Mouse (Mus musculus) neutrophil, adult 5-6 weeks (primary cell): ENCODE data around the gene Cbs. TPM values are rescaled to one million over a fixed set of nuclear protein-coding genes. Genes with fewer than 3 reads are reported as not detected.
A peak's percentile ranks its signal among the peaks of the same experiment; 100 is the strongest.

ENCODE experiments used
- ATAC-seq: fragments of 151-379, 151-347 bp; 2 replicates; pipeline ENCODE4 v1.8.0; 2017; ENCODE audit warnings: mild to moderate bottlenecking, moderate TSS enrichment; ENCODE audit not compliant: insufficient number of reproducible peaks, poor library complexity, low FRiP score, severe bottlenecking; ENCODE audit errors: extremely low read depth
- total RNA-seq: library from RNA; stranded (forward); fragments of 200-1000 nt; gene quantifications from 2 replicates; pipeline ENCODE4 v1.2.3, GENCODE M21; 2017

Cbs gene
- total RNA-seq = not detected in 2 replicates

DNA sequence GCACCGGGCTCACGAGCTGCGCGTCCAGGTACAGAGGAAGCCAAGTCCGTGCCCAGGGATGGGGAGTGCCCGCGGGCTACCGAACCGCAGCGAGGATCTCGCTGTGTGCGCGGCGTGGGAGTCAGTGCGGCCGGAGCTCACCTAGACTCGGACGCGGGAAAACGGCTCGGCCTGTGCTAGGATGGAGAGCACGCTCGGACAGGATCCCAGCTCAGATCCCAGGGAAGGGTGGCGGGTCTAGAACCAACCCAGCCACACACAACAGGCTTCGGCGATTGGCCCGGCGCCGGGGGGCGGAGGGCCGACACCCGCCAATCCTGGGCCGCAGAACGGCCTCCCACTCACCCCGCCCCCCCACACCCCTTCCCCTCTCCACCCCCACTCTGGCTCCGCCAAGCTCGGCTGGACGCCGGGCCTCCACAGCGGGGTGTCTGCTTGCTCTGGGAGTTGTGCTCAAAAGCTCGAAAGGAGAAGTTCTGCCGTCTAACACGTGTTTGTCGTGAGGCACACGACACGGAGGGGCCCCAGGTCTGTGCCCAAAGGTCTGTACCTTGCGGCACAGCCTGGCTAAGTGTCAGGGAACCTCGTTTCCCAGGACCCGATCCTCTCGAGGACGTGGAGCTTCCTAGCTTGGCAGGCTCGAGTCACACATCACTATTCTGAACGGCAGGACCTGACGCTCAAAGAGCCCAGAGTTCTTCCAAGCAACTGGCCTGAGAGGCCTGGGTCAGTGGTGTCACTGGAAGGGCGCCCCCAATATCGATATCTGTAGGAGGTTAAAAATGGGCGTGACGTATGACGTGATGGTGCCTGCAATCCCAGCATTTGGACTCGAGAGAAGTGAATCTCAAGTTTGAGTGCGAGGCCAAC, at the start of gene Cbs:
Gene Cbs (minus strand): TSS at position 297 of the 870 bp plus-strand sequence.
- ATAC-seq = no peak

DNA sequence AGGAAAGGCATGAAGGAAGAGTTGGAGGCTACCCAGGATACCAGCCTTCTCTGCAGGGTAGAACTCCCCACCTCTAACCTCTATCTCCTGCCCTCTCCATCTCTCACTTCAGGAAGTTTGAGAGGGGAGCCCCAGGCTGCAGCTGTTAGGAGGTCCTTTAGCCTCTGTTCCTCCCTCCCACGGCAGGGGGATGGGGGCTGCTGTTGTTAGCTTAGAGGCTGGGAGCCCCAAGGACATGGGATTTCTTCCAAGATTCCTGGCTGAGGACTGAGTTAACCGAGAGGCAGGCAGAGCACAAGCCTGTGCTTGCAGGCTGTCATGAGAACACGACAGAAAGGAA, 49.2 kb upstream of the Cbs start:
- ATAC-seq = no peak

DNA sequence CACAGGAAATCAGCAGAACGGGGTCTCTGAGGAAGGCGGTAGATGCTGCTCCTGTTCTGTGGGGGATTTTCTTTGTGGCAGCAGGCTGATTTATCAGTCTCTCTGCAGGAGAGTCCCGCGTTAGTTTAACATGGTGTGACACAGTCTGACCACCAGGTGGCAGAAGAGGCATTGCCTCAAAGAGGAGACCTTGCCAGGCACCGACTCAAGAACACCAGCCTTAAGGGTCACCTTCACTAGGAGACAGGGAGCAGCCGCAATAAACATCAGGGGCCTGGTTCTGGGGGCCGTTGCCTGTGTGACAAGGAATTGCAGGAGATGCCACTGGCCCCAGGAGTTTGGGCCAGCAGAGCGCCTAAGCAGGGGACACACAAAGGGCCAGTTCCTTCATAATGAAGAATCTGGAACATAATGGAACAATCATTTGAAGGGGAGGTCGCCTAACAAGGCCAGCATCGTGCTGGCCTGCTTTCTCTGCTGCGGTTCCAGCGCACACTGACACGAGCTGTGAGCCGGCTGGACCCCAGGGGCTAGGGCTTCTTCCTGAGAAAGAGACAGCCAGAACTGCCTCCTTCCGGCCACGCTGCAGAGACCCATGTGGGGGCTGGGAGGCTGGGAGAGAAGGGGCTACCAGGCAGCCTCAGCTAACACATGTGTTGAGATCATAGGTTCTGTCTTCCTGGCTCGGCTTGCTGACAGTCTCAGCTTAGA, 48.6 kb upstream of the Cbs start:
- peak; percentile 84 for ATAC-seq

DNA sequence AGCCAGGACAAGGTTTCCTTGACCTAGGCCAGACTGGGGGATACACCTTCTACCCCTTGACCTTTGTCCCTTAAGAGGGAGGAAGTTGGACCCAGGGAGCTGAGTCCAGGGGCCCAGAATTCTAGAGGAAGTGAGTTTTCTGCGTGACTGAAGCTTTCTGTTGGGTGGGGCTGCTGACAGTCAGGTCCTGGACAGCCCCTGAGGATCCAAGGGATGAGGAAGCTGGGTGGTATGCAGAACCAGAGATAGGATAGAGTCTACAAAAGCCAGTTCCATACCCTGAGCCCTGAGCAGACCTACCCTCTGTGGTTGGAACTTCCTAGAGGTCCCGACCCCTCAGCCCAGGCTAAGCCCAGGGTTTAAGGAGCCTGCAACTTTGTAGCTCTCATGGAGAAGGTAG, 43.4 kb upstream of the Cbs start:
- ATAC-seq = no peak

DNA sequence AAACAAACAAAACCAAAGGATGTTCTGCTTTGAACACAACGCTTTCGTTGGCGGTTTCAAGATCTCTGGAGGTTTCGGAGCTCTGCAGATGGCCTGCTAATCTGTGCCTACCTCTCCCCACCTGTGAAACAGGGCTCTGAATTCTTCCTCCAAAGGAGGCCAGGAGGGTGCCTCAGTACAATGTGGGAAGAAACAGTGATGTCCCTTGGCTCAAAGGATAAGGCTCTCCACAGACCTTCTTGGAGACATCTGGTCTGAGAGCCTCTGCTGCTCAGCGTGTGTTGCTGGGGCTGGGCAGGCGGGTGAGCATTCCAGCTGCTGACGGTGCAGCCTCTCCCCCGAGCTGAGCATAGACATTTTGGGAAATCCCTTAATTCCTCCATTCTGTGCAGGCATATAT, 40.5 kb upstream of the Cbs start, which contains the start of gene Cryaa:
Gene Cryaa (plus strand): TSS at position 301 of the 400 bp plus-strand sequence.
- ATAC-seq = no peak

DNA sequence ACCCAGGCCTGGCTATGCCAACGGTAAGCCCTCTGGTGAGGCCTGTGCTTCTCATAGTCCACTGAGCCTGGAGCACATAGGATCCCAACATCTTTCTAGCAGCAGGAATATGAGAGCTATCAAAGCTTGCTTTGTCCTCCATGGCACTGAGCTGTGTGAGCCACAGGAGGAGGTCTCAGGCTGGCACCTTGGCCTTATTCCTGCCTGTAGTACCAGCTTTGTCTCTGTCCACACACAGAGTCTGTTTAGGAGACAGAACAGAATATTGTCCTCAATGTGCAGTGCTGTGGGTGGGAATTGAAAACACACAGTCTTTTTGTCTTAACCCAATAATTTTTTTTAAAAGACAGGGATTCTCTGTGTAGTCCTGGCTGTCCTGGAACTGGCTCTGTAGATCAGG, 37.4 kb upstream of the Cbs start:
- ATAC-seq = no peak

DNA sequence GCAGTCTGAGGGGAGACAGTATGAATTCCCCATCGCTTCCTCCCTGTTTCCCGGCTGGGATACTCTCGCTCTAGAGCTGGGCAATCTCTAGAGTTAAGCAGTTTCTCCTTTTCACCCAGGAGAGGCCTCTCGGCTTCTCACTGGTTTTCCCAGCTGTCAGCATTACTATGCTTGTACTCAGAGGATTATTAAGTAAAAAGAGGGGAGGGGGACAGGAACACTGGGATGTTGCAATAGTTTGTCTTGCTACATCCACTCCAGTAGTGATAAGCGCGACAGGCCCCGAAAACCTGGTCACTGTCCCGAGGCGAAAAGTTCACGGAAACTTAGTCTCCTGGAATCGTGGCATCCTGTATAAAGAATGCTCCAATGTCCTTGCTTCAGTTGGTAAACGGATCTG, 35.2 kb upstream of the Cbs start:
- ATAC-seq = no peak

DNA sequence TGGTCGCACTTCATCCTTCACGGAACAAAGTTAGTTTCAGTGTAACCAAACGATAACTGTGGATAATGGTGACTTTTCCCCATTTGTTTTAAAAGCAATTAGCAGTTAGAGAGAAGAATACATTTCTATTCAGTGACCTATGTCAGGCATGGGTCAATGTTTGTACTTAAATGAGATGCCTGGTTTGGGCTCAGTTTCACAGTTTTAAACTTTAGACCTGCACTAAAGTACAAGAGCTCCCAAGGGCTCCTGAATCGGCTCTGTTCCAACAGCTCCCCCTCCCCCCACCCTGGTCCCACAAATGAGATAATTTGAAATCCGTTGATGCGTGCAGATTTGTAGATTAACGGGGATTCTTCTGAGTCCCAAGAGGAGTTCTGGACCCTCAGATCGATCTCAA, 34.7 kb upstream of the Cbs start:
- ATAC-seq = no peak

DNA sequence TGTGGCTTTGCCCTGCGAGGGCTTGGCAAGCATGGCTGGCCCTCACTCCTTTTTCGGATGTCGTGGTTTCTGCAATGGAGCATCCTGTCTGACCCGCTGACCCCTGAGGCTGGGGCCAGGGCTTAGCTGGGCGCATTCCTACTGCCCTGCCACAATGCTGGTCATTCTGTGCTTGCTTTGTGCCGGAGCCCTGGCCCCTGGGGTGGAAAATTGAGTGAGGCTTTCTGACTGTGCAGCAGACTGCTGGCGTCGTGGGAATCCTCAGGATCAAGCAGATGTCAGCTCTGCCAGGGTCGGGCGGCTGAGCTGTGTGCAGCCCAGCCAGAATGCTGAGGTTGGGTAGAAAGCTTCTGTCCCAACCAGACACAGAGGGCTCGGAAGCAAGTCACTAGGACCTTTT, 33.1 kb upstream of the Cbs start:
- ATAC-seq = no peak

DNA sequence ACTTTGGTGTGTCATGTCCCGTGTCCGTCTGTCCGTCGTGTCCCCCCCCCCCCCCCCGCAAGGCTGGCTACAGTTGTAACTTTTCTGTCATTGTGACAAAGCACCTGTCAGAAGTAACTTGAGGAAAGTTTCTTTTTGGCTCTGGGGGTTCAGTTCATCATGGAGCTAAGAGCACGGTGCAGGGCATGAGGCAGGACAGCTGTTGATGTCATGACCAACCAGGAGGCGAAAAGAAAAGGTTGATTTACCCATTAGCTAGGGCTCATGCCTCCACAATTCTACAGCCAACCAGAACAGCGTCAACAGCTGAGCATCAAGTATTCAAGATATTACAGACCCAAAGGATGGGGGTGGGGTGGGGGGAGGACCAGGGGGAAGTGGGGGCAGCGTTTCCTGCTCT, 31.3 kb upstream of the Cbs start:
- no peak for ATAC-seq

DNA sequence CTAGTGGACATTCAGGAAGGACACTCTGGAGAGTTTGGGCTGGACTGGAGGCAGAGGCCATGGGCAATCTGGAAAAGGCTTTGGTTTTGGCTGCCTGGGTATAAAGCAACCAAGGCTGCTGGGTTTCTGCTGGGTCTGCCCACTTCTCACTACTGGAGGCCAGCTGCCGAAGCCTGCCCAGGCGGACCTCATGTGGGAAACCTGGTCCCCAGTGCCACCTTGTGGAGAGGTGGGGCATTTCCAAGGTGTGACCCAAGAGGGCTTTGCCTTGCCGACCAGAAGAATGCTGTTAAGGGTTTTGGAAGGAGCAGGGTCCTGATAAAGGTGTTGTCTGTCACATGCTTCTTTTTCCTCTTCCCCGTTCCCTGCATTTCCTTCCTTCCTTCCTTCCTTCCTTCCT, 27.7 kb upstream of the Cbs start:
- ATAC-seq = peak; percentile 96

DNA sequence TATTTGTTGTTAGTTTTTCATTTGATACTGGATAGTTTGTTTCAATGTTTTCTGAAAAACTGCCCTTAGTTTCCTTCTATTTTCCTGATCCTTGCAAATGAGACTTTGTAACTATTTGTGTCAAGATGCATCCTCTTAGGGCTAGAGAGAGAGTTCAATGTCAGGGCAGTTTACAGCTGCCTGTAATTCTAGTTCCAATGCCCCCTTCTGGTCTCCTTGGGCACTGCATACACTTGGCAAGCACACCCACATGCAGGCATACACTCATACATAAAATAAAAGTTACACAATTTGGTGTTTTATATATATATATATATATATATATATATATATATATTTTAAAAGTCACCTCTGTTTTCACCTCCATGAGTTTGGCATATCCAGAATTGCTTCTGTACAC, 25.8 kb upstream of the Cbs start:
- ATAC-seq = no peak

DNA sequence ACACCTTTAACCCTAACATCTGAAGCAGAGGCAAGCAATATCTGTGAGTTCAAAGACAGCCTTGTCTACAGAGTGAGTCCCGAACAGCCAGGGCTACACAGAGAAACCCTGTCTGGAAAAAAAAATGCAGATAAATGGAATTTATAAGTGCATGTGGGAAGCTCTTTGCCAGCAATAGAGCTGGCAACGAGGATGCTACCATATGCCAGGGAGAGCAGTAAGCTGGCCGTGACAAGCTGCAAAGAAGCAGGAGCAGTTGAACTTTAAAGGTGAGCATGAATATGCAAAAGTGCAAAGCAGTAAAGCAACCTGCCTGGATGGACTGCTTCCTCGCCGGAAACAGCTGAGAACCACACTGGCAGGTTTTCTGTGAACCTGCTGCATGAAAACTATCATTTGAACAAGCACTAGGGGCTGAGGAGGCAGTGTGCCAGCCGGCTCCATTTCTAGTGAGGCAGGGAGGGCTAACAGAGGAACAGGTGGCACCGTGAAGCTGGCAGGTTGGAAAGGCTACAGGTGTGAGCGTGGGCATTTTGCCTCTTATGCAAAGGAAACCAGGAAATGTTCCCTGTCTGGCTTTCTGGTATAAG, 23.7 kb upstream of the Cbs start:
- ATAC-seq = no peak

DNA sequence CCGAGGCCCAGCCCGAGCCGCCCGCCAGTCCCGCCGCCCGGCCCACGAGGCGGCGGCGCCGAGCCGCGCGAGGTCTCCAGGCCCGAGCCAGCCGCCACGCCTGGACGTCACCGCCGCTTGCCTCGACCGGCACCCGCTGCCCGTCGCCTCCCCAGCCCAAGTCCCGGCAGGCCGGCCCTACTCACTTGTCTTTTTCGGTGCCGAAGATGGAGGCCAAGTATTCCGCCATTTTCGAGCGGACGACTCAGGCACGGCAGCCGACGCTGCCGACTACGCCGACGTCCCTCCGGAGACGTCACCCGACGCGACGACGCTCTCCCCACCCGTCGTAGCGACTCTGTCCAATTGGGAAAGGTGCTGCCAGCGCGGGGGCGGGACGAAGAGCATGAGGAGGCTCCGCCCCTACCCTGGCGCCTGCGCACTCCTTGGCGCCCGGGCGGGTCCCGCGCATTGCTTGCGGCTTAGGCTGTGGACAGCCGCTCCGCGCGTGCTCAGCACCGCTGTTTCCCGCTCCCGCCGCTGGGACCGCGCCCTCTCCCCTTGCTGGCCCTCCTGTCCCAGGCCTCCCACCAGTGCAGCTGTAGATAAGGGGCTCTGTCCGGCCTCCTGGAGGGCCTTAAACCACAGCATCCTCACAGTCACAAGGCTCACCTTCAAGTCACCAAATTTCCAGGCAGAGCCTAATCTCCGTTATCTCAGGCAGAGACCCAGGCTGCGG, 21.6 kb upstream of the Cbs start, which contains the start of gene U2af1:
Gene U2af1 (minus strand): TSS at position 425 of the 718 bp plus-strand sequence.
- ATAC-seq = peak; percentile 99

DNA sequence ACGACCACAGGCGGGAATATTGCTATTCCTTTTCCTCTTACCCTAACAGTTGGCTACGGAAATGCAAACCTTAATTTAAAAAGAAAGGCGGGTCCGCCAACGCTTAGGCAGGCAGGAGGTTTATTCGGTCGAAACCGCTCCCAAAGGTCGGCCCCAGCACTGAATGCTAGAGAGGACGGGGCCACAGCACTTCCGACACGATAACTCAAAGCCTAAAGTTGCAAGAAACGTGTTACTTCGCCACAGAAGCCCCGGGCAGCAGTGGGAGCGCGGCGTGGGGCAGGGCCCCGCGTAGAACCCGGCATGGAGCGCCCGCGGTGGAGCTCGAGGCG, 21.1 kb upstream of the Cbs start:
- no peak for ATAC-seq

DNA sequence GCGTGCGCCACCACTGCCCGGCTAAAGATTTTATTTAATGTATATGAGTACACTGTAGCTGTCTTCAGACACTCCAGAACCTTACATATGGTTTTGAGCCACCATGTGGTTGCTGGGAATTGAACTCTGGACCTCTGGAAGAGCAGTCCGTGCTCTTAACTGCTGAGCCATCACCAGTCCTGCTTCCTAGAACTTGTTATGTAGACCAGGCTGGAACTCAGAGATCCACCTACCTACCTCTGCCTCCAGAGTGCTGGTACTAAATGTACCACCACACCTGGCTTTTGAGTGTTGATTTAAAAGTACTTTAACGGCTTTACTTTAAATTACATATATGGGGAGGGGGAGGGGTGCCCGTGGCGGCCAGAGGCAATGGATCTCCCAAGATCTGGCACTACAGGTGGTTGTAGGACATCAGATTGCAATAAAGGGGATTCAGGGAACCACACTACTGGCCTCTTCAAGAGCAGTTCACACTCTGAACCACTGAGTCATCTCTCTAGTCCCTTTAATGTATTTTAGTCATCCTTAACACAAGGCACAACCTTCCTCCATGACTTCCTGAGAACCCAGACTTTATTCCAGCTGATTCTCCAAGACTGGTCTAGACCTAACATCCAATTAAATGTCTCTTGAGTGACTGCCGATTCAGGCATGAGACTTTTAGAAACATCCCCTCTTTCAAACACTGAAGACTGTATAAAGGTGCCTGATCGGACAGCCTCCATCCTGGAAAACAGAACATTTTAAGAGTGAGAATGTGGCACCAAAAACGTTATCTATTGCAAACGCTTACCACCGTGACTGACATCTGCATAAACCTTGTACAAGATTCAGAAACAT, 20.3 kb upstream of the Cbs start:
- no peak for ATAC-seq

DNA sequence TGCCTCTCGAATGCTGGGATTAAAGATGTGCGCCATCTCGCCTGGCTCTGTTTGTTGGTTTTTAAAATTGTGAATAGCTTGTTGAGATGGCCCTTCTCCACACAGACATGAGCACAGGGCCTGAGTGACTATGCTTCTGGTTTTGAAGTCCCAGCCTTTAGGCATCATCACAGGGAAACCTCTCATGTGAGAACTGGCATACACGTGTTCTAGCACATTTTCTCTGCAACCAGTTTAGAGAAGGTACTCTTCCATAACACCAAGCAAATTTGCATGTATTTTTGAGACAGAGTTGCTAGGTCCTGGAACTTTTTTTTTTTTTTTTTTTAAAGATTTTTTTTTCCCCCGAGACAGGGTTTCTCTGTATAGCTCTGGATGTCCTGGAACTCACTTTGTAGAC, 19.6 kb upstream of the Cbs start:
- no peak for ATAC-seq

DNA sequence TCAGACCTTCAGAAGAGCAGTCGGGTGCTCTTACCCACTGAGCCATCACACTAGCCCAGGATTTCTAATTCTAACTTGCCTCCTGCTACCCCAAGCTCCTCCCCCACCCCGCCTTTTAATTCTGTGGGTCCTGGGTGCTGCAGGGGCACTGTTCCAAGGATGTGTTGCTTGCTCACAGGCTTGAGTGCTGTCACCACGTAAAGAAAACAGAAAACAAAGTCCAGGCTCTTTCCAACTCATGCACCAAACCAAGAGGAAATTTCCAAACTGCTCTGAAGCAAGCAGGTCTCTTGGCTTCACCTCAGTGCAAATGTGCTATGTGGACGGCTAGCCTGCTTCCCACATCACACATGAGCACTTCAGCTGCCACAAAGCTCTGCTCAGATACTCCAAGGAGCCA, 18.3 kb upstream of the Cbs start:
- ATAC-seq = no peak

DNA sequence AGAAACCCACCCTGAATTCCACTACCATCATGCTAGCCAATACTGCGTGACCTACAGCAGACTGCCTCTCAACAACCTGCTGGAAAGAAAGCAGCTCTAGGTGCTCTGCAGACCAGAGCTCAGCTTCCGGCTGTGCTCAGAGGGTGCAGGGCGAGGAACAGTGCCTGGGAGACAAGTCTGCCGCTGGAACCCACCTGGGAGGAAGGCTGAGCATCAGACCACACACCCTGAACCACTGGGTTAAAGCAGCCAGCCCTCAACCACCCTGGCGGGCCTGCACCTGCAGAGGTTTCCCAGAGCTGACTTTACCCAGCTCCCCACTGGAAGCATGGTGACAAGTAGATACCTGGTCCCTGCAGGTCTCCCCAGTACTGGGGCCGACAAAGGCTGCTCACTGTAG, 16.2 kb upstream of the Cbs start:
- peak; percentile 20; the same call in 1 of the 2 replicates for ATAC-seq
